Mouse (Mus musculus): ENCODE results near the gene 1700080O16Rik. TPM values are rescaled to one million over a fixed set of nuclear protein-coding genes. Genes with fewer than 3 reads are reported as not detected.

The 1700080O16Rik gene
- not detected in 2 replicates for polyA plus RNA-seq (2021; fragmentation: Nextera tagmentation)
- long read RNA-seq, experiment 1: 0 reads
- long read RNA-seq, experiment 2: 0 reads

DNA sequence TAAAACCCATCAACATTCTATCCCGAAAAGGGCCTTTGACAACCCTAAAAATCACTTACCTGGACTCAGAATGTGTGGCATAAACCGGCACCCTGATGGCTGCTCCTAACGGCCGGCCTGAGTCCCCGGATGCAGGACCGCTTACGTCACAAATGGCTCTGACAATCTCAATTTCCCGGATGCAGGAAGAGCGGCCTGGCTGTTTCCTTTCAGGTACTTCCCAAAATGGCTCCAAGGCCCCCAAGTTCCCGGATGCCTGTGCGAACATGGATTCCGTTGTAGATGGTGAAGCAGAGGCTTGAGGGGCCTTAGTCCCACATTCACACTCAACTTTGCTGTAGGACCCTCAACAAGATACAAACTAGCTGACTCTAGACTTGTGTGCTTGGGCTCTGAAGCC is at the start of gene 1700080O16Rik:
1700080O16Rik (minus strand) TSS at position 101 of the 400 bp plus-strand sequence.

Other genes starting within 250 kb of the 1700080O16Rik start
- not detected in 2 replicates for gene Usp26, start 171.5 kb downstream of the 1700080O16Rik start, polyA plus RNA-seq (2021; fragmentation: Nextera tagmentation)
- 28.6 and 29.8 TPM in 2 replicates for gene Gpc4, start 192.5 kb upstream of the 1700080O16Rik start, polyA plus RNA-seq (2021; fragmentation: Nextera tagmentation)